Mouse (Mus musculus) fibroblast of lung, adult 2 months (primary cell): Measurements from ENCODE around the gene Myo19.

ENCODE experiments used
- DNase-seq: peaks from one replicate; pipeline ENCODE4 v3.0.0-alpha.2; 2011; ENCODE audit warnings: low read depth

Gene Myo19

GRCm38 (mm10) chr11:84886767-84887511 lies 7.0 kb downstream of the Myo19 start:
- no peak for DNase-seq

GRCm38 (mm10) chr11:84888025-84888424 lies 8.1 kb downstream of the Myo19 start:
- no peak for DNase-seq

- DNase-seq: no peak
Observed at GRCm38 (mm10) chr11:84889492-84889891, 9.5 kb downstream of the Myo19 start.

- DNase-seq: no peak
Observed at GRCm38 (mm10) chr11:84891705-84892104, 11.8 kb downstream of the Myo19 start.

- no peak for DNase-seq
Observed at GRCm38 (mm10) chr11:84893113-84893512, 13.2 kb downstream of the Myo19 start.

GRCm38 (mm10) chr11:84904597-84905144 lies 24.7 kb downstream of the Myo19 start:
- DNase-seq: no peak

GRCm38 (mm10) chr11:84907081-84907480 lies 27.1 kb downstream of the Myo19 start:
- DNase-seq: no peak

- no peak for DNase-seq
Observed at GRCm38 (mm10) chr11:84908480-84908879, 28.5 kb downstream of the Myo19 start.

GRCm38 (mm10) chr11:84910411-84910810 lies 30.5 kb downstream of the Myo19 start:
- DNase-seq: no peak

- DNase-seq: no peak
Observed at GRCm38 (mm10) chr11:84914673-84915072, 34.7 kb downstream of the Myo19 start.

- peak; percentile 85 for DNase-seq
Observed at GRCm38 (mm10) chr11:84916053-84916702, 36.2 kb downstream of the Myo19 start, which contains the start of gene Znhit3. Gene Znhit3, minus strand, starts transcription at chr11:84916366.

GRCm38 (mm10) chr11:84916703-84917300 lies 36.9 kb downstream of the Myo19 start:
- DNase-seq: no peak

GRCm38 (mm10) chr11:84918425-84918824 lies 38.5 kb downstream of the Myo19 start:
- peak; percentile 35 for DNase-seq

- no peak for DNase-seq
Observed at GRCm38 (mm10) chr11:84919276-84919675, 39.3 kb downstream of the Myo19 start.

- DNase-seq: no peak
Observed at GRCm38 (mm10) chr11:84919951-84920350, 40.0 kb downstream of the Myo19 start.

- DNase-seq: no peak
Observed at GRCm38 (mm10) chr11:84920981-84921380, 41.0 kb downstream of the Myo19 start.

- DNase-seq: no peak
Observed at GRCm38 (mm10) chr11:84932261-84932660, 52.3 kb downstream of the Myo19 start.

GRCm38 (mm10) chr11:84939508-84940053 lies 59.6 kb downstream of the Myo19 start:
- no peak for DNase-seq

GRCm38 (mm10) chr11:84940140-84940539 lies 60.2 kb downstream of the Myo19 start:
- DNase-seq: no peak

GRCm38 (mm10) chr11:84943948-84944347 lies 64.0 kb downstream of the Myo19 start:
- no peak for DNase-seq

- no peak for DNase-seq
Observed at GRCm38 (mm10) chr11:84944639-84945435, 64.9 kb downstream of the Myo19 start.

GRCm38 (mm10) chr11:84945841-84946240 lies 65.9 kb downstream of the Myo19 start:
- DNase-seq: no peak
